In the genomic region with DNA sequence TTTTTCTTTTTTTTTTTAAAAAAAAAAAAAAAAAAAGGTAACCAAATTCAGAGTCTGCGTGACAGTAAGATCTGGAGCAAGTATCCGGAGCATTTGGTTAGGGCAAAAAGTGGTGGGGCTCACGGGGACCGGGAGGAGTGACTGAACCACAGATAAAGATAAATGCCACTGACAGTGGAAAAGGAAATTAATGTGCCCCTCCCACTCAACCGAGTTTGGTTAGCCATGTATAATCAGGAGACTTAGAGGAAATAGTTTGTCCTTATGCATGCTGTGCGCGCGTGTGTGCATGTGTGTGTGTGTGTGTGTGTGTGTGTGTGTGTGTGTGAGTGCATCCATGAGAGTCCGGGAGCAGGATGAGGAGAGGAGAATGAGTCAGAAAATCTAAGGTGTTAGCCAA, we compare ENCODE assay signal across 26 mouse cellular contexts.
A peak's percentile ranks its signal among the peaks of the same experiment; 100 is the strongest.
DNase-seq lines count a peak whose midpoint lies in the region; ATAC-seq lines count a peak whose summit lies in the region.
"Had no signal": no experiment of that assay in that cellular context is flagged by ENCODE, and none has a peak within 500 bp of the region (broad histone marks: within the 10 kb centered on the region; RNA-seq: fewer than 3 reads in every experiment).

No protein-coding gene starts in this region.

- ATAC-seq in neural tube, embryonic 13.5 days (ENCODE audit: low read depth): no peak
- no peak for ATAC-seq in neural tube, embryonic 15.5 days (ENCODE audit: low FRiP score)
- no peak for ATAC-seq in cerebellum, adult (ENCODE audit: insufficient number of reproducible peaks, low FRiP score, low TSS enrichment)
- ATAC-seq: forebrain, embryonic 13.5 days; hindbrain, embryonic 16.5 days had no signal

- no peak for DNase-seq in neural tube, embryonic 10.5 days (ENCODE audit: extremely low spot score, low spot score)
- peak; percentile 46 for DNase-seq in MEL-GATA-1-ER (ENCODE audit: extremely low read depth, low read depth)
- DNase-seq in induced T-regulatory cell, adult 2 months (ENCODE audit: low read depth): peak; percentile 48
- no peak for DNase-seq in lung, adult 18-20 months
- no peak for DNase-seq in left cerebral cortex, postnatal 10 days (ENCODE audit: extremely low spot score in 1 of 2, low spot score in 2 of 2)
- DNase-seq: adrenal gland, adult 8-10 months; B cell, adult 2 months; cerebellum, adult 2 months; cerebellum, postnatal 36 days; gastrocnemius, adult 2 months; kidney, adult 11 months; left cerebral cortex, postnatal 4 days; lung, postnatal 4 days; right cerebral cortex, postnatal 14 days; thymus, postnatal 14 days had no signal

- H3K27me3 ChIP-seq in neural tube, embryonic 13.5 days: no peaks in the 10 kb centered on the region
- H3K27me3 ChIP-seq in neural tube, embryonic 15.5 days (replicated peaks): no peaks in the 10 kb centered on the region
- H3K27me3 ChIP-seq: forebrain, embryonic 13.5 days; limb, embryonic 15.5 days; lung, embryonic 15.5 days had no signal

- no peak overlapping the region for H3K4me2 ChIP-seq in neural tube, embryonic 13.5 days
- H3K4me2 ChIP-seq in neural tube, embryonic 15.5 days: no peak overlapping the region
- H3K4me2 ChIP-seq: forebrain, embryonic 13.5 days; heart, embryonic 11.5 days; limb, embryonic 15.5 days; lung, embryonic 15.5 days; midbrain, embryonic 11.5 days had no signal

- 71% methylated on average over 9 of the region's 9 CpGs for WGBS in neural tube, embryonic 13.5 days
- WGBS in neural tube, embryonic 15.5 days: 70% methylated on average over 9 of the region's 9 CpGs

- peaks cover 28% of the 10 kb centered on the region for H3K4me1 ChIP-seq in neural tube, embryonic 13.5 days (replicated peaks)
- H3K4me1 ChIP-seq in neural tube, embryonic 15.5 days: peaks cover 10% of the 10 kb centered on the region
- H3K4me1 ChIP-seq: forebrain, embryonic 13.5 days; limb, embryonic 15.5 days; lung, embryonic 15.5 days had no signal

- H3K27ac ChIP-seq in neural tube, embryonic 13.5 days (replicated peaks): peak overlapping the region; percentile 42; the same call in 1 of the 2 replicates
- H3K27ac ChIP-seq in neural tube, embryonic 15.5 days (replicated peaks): 0 out of 2 replicates have a peak overlapping the region, but pooled peaks have one; percentile 15
- H3K27ac ChIP-seq: forebrain, embryonic 13.5 days; gastrocnemius, adult 2 months; left cerebral cortex, adult 2 months; liver, embryonic 14.5 days; lung, embryonic 15.5 days had no signal

- intact Hi-C loops in left cerebral cortex, postnatal 10 days (cut with DNase I): no loop called here

- H3K9me3 ChIP-seq in neural tube, embryonic 13.5 days: no peaks in the 10 kb centered on the region
- H3K9me3 ChIP-seq in neural tube, embryonic 15.5 days (replicated peaks): no peaks in the 10 kb centered on the region
- H3K9me3 ChIP-seq: forebrain, embryonic 13.5 days; limb, embryonic 15.5 days; lung, embryonic 15.5 days had no signal

- no peak overlapping the region for H3K9ac ChIP-seq in neural tube, embryonic 13.5 days
- H3K9ac ChIP-seq in neural tube, embryonic 15.5 days (replicated peaks): no peak overlapping the region
- H3K9ac ChIP-seq: forebrain, embryonic 13.5 days; limb, embryonic 15.5 days; liver, embryonic 14.5 days; lung, embryonic 15.5 days had no signal

- peaks cover 16% of the 10 kb centered on the region for H3K36me3 ChIP-seq in neural tube, embryonic 13.5 days
- H3K36me3 ChIP-seq in neural tube, embryonic 15.5 days: peaks cover 6% of the 10 kb centered on the region

- no peak overlapping the region for H3K4me3 ChIP-seq in neural tube, embryonic 13.5 days
- no peak overlapping the region for H3K4me3 ChIP-seq in neural tube, embryonic 15.5 days (replicated peaks)
- H3K4me3 ChIP-seq: forebrain, embryonic 13.5 days; gastrocnemius, adult 2 months; left cerebral cortex, adult 2 months; limb, embryonic 15.5 days; lung, embryonic 15.5 days had no signal

Comparison
In these comparisons a context has a peak if more than half of its experiments do, and no peak if none do; other contexts are left out.
1. DNase-seq: peak in MEL-GATA-1-ER (single experiment) and induced T-regulatory cell, adult 2 months (single experiment); none in neural tube, embryonic 10.5 days (single experiment), lung, adult 18-20 months (0 of 2) and left cerebral cortex, postnatal 10 days (0 of 2).